8 mouse cellular contexts compared by ENCODE assay signal in genomic region chr7:30553810-30554584, GRCm38 (mm10). TPM values are rescaled to one million over a fixed set of nuclear protein-coding genes. Genes with fewer than 3 reads are reported as not detected.
DNase-seq lines count a peak whose midpoint lies in the region; ATAC-seq and TF ChIP-seq lines count a peak whose summit lies in the region.

No protein-coding gene starts in this region.

- H3K27ac ChIP-seq in embryonic facial prominence, embryonic 13.5 days = no peak overlapping the region
- H3K27ac ChIP-seq in hindbrain, postnatal 0 days = no peak overlapping the region
- no peak overlapping the region for H3K27ac ChIP-seq in midbrain, embryonic 16.5 days (ENCODE audit: low read length)

- 87% methylated on average over 22 of the region's 22 CpGs for WGBS in embryonic facial prominence, embryonic 13.5 days
- WGBS in hindbrain, postnatal 0 days = 88% methylated on average over 22 of the region's 22 CpGs
- WGBS in midbrain, embryonic 16.5 days = 86% methylated on average over 22 of the region's 22 CpGs

- peaks cover 38% of the 10 kb centered on the region for H3K36me3 ChIP-seq in embryonic facial prominence, embryonic 13.5 days
- H3K36me3 ChIP-seq in hindbrain, postnatal 0 days (ENCODE audit: insufficient read depth, low read length) = peaks cover 19% of the 10 kb centered on the region
- H3K36me3 ChIP-seq in midbrain, embryonic 16.5 days (ENCODE audit: control insufficient read depth, insufficient read depth, low read length) = peaks cover 19% of the 10 kb centered on the region

- peak overlapping the region; percentile 94 for H3K4me2 ChIP-seq in embryonic facial prominence, embryonic 13.5 days
- peak overlapping the region; percentile 97 for H3K4me2 ChIP-seq in hindbrain, postnatal 0 days (ENCODE audit: low read depth, low read length)
- H3K4me2 ChIP-seq in midbrain, embryonic 16.5 days (ENCODE audit: low read length) = peak overlapping the region; percentile 88; the same call in 1 of the 2 replicates

- no peaks in the 10 kb centered on the region for H3K27me3 ChIP-seq in embryonic facial prominence, embryonic 13.5 days
- no peaks in the 10 kb centered on the region for H3K27me3 ChIP-seq in hindbrain, postnatal 0 days (ENCODE audit: insufficient read depth, low read length)
- H3K27me3 ChIP-seq in midbrain, embryonic 16.5 days (ENCODE audit: control insufficient read depth, insufficient read depth, low read depth, low read length) = no peaks in the 10 kb centered on the region

- peak overlapping the region; percentile 82 for H3K9ac ChIP-seq in embryonic facial prominence, embryonic 13.5 days
- peak overlapping the region; percentile 63; the same call in 1 of the 2 replicates for H3K9ac ChIP-seq in hindbrain, postnatal 0 days (replicated peaks; ENCODE audit: low read length)
- no peak overlapping the region for H3K9ac ChIP-seq in midbrain, embryonic 16.5 days (ENCODE audit: low read depth, low read length)

- H3K4me1 ChIP-seq in embryonic facial prominence, embryonic 13.5 days = peaks cover 31% of the 10 kb centered on the region
- H3K4me1 ChIP-seq in hindbrain, postnatal 0 days (ENCODE audit: insufficient read depth, low read length) = peaks cover 22% of the 10 kb centered on the region
- peaks cover 21% of the 10 kb centered on the region for H3K4me1 ChIP-seq in midbrain, embryonic 16.5 days (ENCODE audit: control insufficient read depth, insufficient read depth, low read length)

- no peak for TF ChIP-seq CTCF in hindbrain, postnatal 0 days (IDR thresholded peaks at IDR 0.05; ENCODE audit: low read depth)

- peak; percentile 23 for DNase-seq in kidney, adult 9 months
- DNase-seq in kidney, adult 11 months = no peak
- DNase-seq in hindbrain, postnatal 0 days (ENCODE audit: low spot score) = no peak
- no peak for DNase-seq in thymus, postnatal 4 days
- no peak for DNase-seq in gastrocnemius, postnatal 10 days
- DNase-seq in urinary bladder, adult 2 months (ENCODE audit: low spot score) = no peak

- H3K4me3 ChIP-seq in embryonic facial prominence, embryonic 13.5 days = peak overlapping the region; percentile 61
- no peak overlapping the region for H3K4me3 ChIP-seq in hindbrain, postnatal 0 days (ENCODE audit: low read length)
- no peak overlapping the region for H3K4me3 ChIP-seq in midbrain, embryonic 16.5 days (ENCODE audit: low read depth, low read length)

- H3K9me3 ChIP-seq in embryonic facial prominence, embryonic 13.5 days = no peaks in the 10 kb centered on the region
- H3K9me3 ChIP-seq in hindbrain, postnatal 0 days (ENCODE audit: low read length) = no peaks in the 10 kb centered on the region
- no peaks in the 10 kb centered on the region for H3K9me3 ChIP-seq in midbrain, embryonic 16.5 days (replicated peaks; ENCODE audit: control insufficient read depth, low read length, poor library complexity, severe bottlenecking)

- no peak for ATAC-seq in embryonic facial prominence, embryonic 13.5 days (ENCODE audit: insufficient number of reproducible peaks, insufficient read depth, low FRiP score, low TSS enrichment, low read depth)
- no peak for ATAC-seq in hindbrain, postnatal 0 days
- ATAC-seq in midbrain, embryonic 16.5 days = no peak

RNA-seq across cellular contexts. Expression of gene Proser3, which starts 1.9 kb away (rescaled TPM):
- 15.8 and 17.4 TPM in 2 replicates for polyA plus RNA-seq in embryonic facial prominence, embryonic 13.5 days (2015; fragmentation: Nextera tagmentation; extraction: Ambion mirVana)
- 13.1 and 14.0 TPM in 2 replicates for total RNA-seq in hindbrain, postnatal 0 days (2014; rRNA removed)
- 3.0 and 3.1 TPM in 2 replicates for polyA plus RNA-seq in hindbrain, postnatal 0 days (2015; fragmentation: Nextera tagmentation; extraction: Ambion mirVana)
- 8.2 and 8.5 TPM in 2 replicates for polyA plus RNA-seq in midbrain, embryonic 16.5 days (2015; fragmentation: Nextera tagmentation; extraction: Ambion mirVana)
- 1 to 10 TPM; 3.8 to 6.2 TPM for total RNA-seq in gastrocnemius, postnatal 10 days (2021)
- 11.0 and 12.0 TPM in 2 replicates for polyA plus RNA-seq in urinary bladder, adult 2 months (2012; rRNA removed)

RNA-seq across cellular contexts. Expression of gene Hspb6, which starts 2.0 kb away (rescaled TPM):
- 16.5 and 21.0 TPM in 2 replicates for polyA plus RNA-seq in embryonic facial prominence, embryonic 13.5 days (2015; fragmentation: Nextera tagmentation; extraction: Ambion mirVana)
- total RNA-seq in hindbrain, postnatal 0 days (2014; rRNA removed) = 5.6 and 6.4 TPM in 2 replicates
- 15.8 and 16.3 TPM in 2 replicates for polyA plus RNA-seq in hindbrain, postnatal 0 days (2015; fragmentation: Nextera tagmentation; extraction: Ambion mirVana)
- polyA plus RNA-seq in midbrain, embryonic 16.5 days (2015; fragmentation: Nextera tagmentation; extraction: Ambion mirVana) = 7.5 and 11.2 TPM in 2 replicates
- 100 to 1,000 TPM; 304 to 323 TPM for total RNA-seq in gastrocnemius, postnatal 10 days (2021)
- polyA plus RNA-seq in urinary bladder, adult 2 months (2012; rRNA removed) = 342 and 444 TPM in 2 replicates

RNA-seq across cellular contexts. Expression of gene Lin37, which starts 5.6 kb away (rescaled TPM):
- 44.1 and 47.7 TPM in 2 replicates for polyA plus RNA-seq in embryonic facial prominence, embryonic 13.5 days (2015; fragmentation: Nextera tagmentation; extraction: Ambion mirVana)
- 14.3 and 21.0 TPM in 2 replicates for total RNA-seq in hindbrain, postnatal 0 days (2014; rRNA removed)
- 45.0 and 48.0 TPM in 2 replicates for polyA plus RNA-seq in hindbrain, postnatal 0 days (2015; fragmentation: Nextera tagmentation; extraction: Ambion mirVana)
- 52.1 and 63.8 TPM in 2 replicates for polyA plus RNA-seq in midbrain, embryonic 16.5 days (2015; fragmentation: Nextera tagmentation; extraction: Ambion mirVana)
- 10 to 100 TPM; 11.0 to 16.3 TPM for total RNA-seq in gastrocnemius, postnatal 10 days (2021)
- 33.8 and 36.5 TPM in 2 replicates for polyA plus RNA-seq in urinary bladder, adult 2 months (2012; rRNA removed)

RNA-seq across cellular contexts. Expression of gene U2af1l4, which starts 9.1 kb away (rescaled TPM):
- 97.0 and 104 TPM in 2 replicates for polyA plus RNA-seq in embryonic facial prominence, embryonic 13.5 days (2015; fragmentation: Nextera tagmentation; extraction: Ambion mirVana)
- 41.7 and 53.4 TPM in 2 replicates for total RNA-seq in hindbrain, postnatal 0 days (2014; rRNA removed)
- polyA plus RNA-seq in hindbrain, postnatal 0 days (2015; fragmentation: Nextera tagmentation; extraction: Ambion mirVana) = 103 and 104 TPM in 2 replicates
- polyA plus RNA-seq in midbrain, embryonic 16.5 days (2015; fragmentation: Nextera tagmentation; extraction: Ambion mirVana) = 82.0 and 88.4 TPM in 2 replicates
- 10 to 100 TPM; 56.3 to 57.5 TPM for total RNA-seq in gastrocnemius, postnatal 10 days (2021)
- 69.1 and 74.1 TPM in 2 replicates for polyA plus RNA-seq in urinary bladder, adult 2 months (2012; rRNA removed)

RNA-seq across cellular contexts. Expression of gene Gm49396, which starts 9.1 kb away (rescaled TPM):
- 14.9 and 15.4 TPM in 2 replicates for polyA plus RNA-seq in embryonic facial prominence, embryonic 13.5 days (2015; fragmentation: Nextera tagmentation; extraction: Ambion mirVana)
- total RNA-seq in hindbrain, postnatal 0 days (2014; rRNA removed) = 2.9 and 3.7 TPM in 2 replicates
- polyA plus RNA-seq in hindbrain, postnatal 0 days (2015; fragmentation: Nextera tagmentation; extraction: Ambion mirVana) = 6.4 and 7.0 TPM in 2 replicates
- 18.6 and 19.2 TPM in 2 replicates for polyA plus RNA-seq in midbrain, embryonic 16.5 days (2015; fragmentation: Nextera tagmentation; extraction: Ambion mirVana)
- total RNA-seq in gastrocnemius, postnatal 10 days (2021) = 1 to 10 TPM; 1.5 to 2.3 TPM
- polyA plus RNA-seq in urinary bladder, adult 2 months (2012; rRNA removed) = 2.8 and 5.1 TPM in 2 replicates

Comparison
In these comparisons a context has a peak if more than half of its experiments do, and no peak if none do; other contexts are left out.
1. RNA of gene Hspb6, which starts 2.0 kb away (polyA plus RNA-seq): 342 to 444 TPM in urinary bladder, adult 2 months; 16.5 to 21.0 TPM in embryonic facial prominence, embryonic 13.5 days, 15.8 to 16.3 TPM in hindbrain, postnatal 0 days and 7.5 to 11.2 TPM in midbrain, embryonic 16.5 days; every median in the first group is over 10 times any median in the second.
2. Peak in every context shown above with its lines, with median percentiles within 50 percentile points of each other: H3K4me2 ChIP-seq.